Mouse (Mus musculus) CH12.LX (cell line): Measurements from ENCODE around the gene Fbxw11. TPM values are rescaled to one million over a fixed set of nuclear protein-coding genes. Genes with fewer than 3 reads are reported as not detected.
A peak's percentile ranks its signal among the peaks of the same experiment; 100 is the strongest.

ENCODE experiments used
- DNase-seq: peaks from one replicate; pipeline ENCODE4 v3.0.0-alpha.2; 2013; ENCODE audit errors: extremely low read depth
- H3K27ac ChIP-seq: 2 replicates; pipeline ENCODE4 v1.5.1; 2012; ENCODE audit warnings: low read depth, mild to moderate bottlenecking, control low read depth, moderate library complexity; ENCODE audit not compliant: insufficient read depth
- H3K27me3 ChIP-seq: replicated peaks from 2 replicates; pipeline ENCODE3; 2012; ENCODE audit warnings: inconsistent platforms
- H3K36me3 ChIP-seq, 2 experiments: replicated peaks in 1 of 2; 2 replicates each; pipeline versions ENCODE3 to v1.6.1; 2012; ENCODE audit warnings: inconsistent platforms in 1 of 2, low read length in 1 of 2, mild to moderate bottlenecking in 1 of 2, mixed read lengths in 1 of 2, moderate library complexity in 1 of 2; ENCODE audit not compliant: control insufficient read depth in 1 of 2, insufficient read depth in 1 of 2
- H3K4me1 ChIP-seq, 2 experiments: 2 replicates each; pipeline ENCODE4 v1.6.1; 2012; ENCODE audit warnings: inconsistent platforms in 1 of 2, moderate library complexity in 1 of 2; ENCODE audit not compliant: insufficient read depth in 2 of 2, control insufficient read depth in 1 of 2
- H3K4me2 ChIP-seq: 2 replicates; pipeline ENCODE4 v1.6.1; 2012; ENCODE audit warnings: low read depth, mild to moderate bottlenecking, control low read depth; ENCODE audit not compliant: poor library complexity, insufficient read depth, severe bottlenecking
- H3K4me3 ChIP-seq, 3 experiments: fragments of 150-350 bp in 1 of 3; sonication (generic) in 1 of 3; replicated peaks in 1 of 3; 2 replicates each; pipeline versions ENCODE3 to v1.5.1; 2011 to 2012; ENCODE audit warnings: low read depth in 2 of 3, low read length in 2 of 3, mild to moderate bottlenecking in 2 of 3, moderate library complexity in 2 of 3, control low read depth in 1 of 3, improper control_type of control experiment in 1 of 3, inconsistent platforms in 1 of 3, mixed read lengths in 1 of 3; ENCODE audit not compliant: poor library complexity in 1 of 3
- H3K79me2 ChIP-seq: replicated peaks from 2 replicates; pipeline ENCODE4 v1.6.1; 2012; ENCODE audit warnings: mild to moderate bottlenecking, moderate library complexity; ENCODE audit not compliant: control insufficient read depth, poor library complexity, insufficient read depth, severe bottlenecking; ENCODE audit errors: extremely low read depth
- H3K9ac ChIP-seq: 2 replicates; pipeline ENCODE4 v1.6.1; 2012; ENCODE audit warnings: low read depth, mild to moderate bottlenecking, control low read depth, moderate library complexity; ENCODE audit not compliant: insufficient read depth
- H3K9me3 ChIP-seq: replicated peaks from 2 replicates; pipeline ENCODE3; 2012; ENCODE audit warnings: low read length, inconsistent platforms, mixed read lengths
- CHD1 ChIP-seq: IDR thresholded peaks from 2 replicates; pipeline ENCODE4 v1.6.1; 2012; ENCODE audit warnings: low read depth, low read length, improper control_type of control experiment, inconsistent platforms
- CHD2 ChIP-seq: IDR thresholded peaks from 2 replicates; pipeline ENCODE4 v1.6.1; 2011; ENCODE audit warnings: low read length, improper control_type of control experiment
- ELF1 ChIP-seq: IDR thresholded peaks from 2 replicates; pipeline ENCODE4 v1.6.1; 2014; ENCODE audit warnings: low read depth, mild to moderate bottlenecking, inconsistent platforms, low read length, improper control_type of control experiment
- EP300 ChIP-seq: IDR thresholded peaks from 2 replicates; pipeline ENCODE4 v1.6.1; 2011; ENCODE audit warnings: low read length, improper control_type of control experiment
- ETS1 ChIP-seq: conservative IDR thresholded peaks from 2 replicates; pipeline ENCODE4 v1.6.1; 2012; ENCODE audit warnings: low read depth, mild to moderate bottlenecking, inconsistent platforms, low read length, improper control_type of control experiment, moderate library complexity
- JUND ChIP-seq: conservative IDR thresholded peaks from 2 replicates; pipeline ENCODE4 v1.6.1; 2011; ENCODE audit warnings: low read depth, low read length, improper control_type of control experiment
- MAX ChIP-seq: IDR thresholded peaks from 2 replicates; pipeline ENCODE4 v1.6.1; 2011; ENCODE audit warnings: low read length, improper control_type of control experiment
- MAZ ChIP-seq: IDR thresholded peaks from 2 replicates; pipeline ENCODE4 v1.6.1; 2012; ENCODE audit warnings: low read depth, mild to moderate bottlenecking, inconsistent platforms, low read length, improper control_type of control experiment, moderate library complexity
- MXI1 ChIP-seq: IDR thresholded peaks from 2 replicates; pipeline ENCODE4 v1.6.1; 2011; ENCODE audit warnings: mild to moderate bottlenecking, low read depth, low read length, improper control_type of control experiment
- NELFE ChIP-seq: IDR thresholded peaks from 2 replicates; pipeline ENCODE4 v1.6.1; 2011; ENCODE audit warnings: low read depth, low read length, improper control_type of control experiment
- NRF1 ChIP-seq: IDR thresholded peaks from 2 replicates; pipeline ENCODE4 v1.6.1; 2014; ENCODE audit warnings: low read depth, mild to moderate bottlenecking, inconsistent platforms, low read length, improper control_type of control experiment, moderate library complexity
- PAX5 ChIP-seq: IDR thresholded peaks from 2 replicates; pipeline ENCODE4 v1.6.1; 2012; ENCODE audit warnings: low read length, inconsistent platforms, mixed read lengths
- POLR2A ChIP-seq: IDR thresholded peaks from 2 replicates; pipeline ENCODE4 v1.6.1; 2011; ENCODE audit warnings: low read depth, mild to moderate bottlenecking, improper control_type of control experiment, low read length
- RCOR1 ChIP-seq: conservative IDR thresholded peaks from 2 replicates; pipeline ENCODE4 v1.6.1; 2012; ENCODE audit warnings: low read depth, mild to moderate bottlenecking, inconsistent platforms, low read length, improper control_type of control experiment
- UBTF ChIP-seq: IDR thresholded peaks from 2 replicates; pipeline ENCODE4 v1.6.1; 2012; ENCODE audit warnings: low read depth, mild to moderate bottlenecking, inconsistent platforms, low read length, improper control_type of control experiment, moderate library complexity
- USF1 ChIP-seq: IDR thresholded peaks from 2 replicates; pipeline ENCODE4 v1.6.1; 2014; ENCODE audit warnings: low read depth, mild to moderate bottlenecking, inconsistent platforms, low read length, improper control_type of control experiment
- USF2 ChIP-seq: conservative IDR thresholded peaks from 2 replicates; pipeline ENCODE4 v1.6.1; 2011; ENCODE audit warnings: low read depth, low read length, improper control_type of control experiment
- ZC3H11A ChIP-seq: IDR thresholded peaks from 2 replicates; pipeline ENCODE4 v1.6.1; 2012; ENCODE audit warnings: low read depth, mild to moderate bottlenecking, inconsistent platforms, low read length, improper control_type of control experiment
- ZNF384 ChIP-seq: IDR thresholded peaks from 2 replicates; pipeline ENCODE4 v1.6.1; 2012; ENCODE audit warnings: low read depth, low read length, improper control_type of control experiment, inconsistent platforms
- dilution Hi-C: fragments of 300-500 bp; cut with MboI; formaldehyde crosslinking; loops from 2 replicates; pipeline ENCODE4 v1.14.3; 2020; ENCODE audit warnings: low sequenced_read_pairs; ENCODE audit not compliant: extremely low pct_unique_long_range_greater_than_20kb, extremely low pct_ligation_motif_present
- in situ Hi-C: fragments of 300-500 bp; cut with MboI; formaldehyde crosslinking; loops from 3 replicates; pipeline ENCODE4 v1.14.3; 2019; ENCODE audit warnings: low sequenced_read_pairs, low pct_ligation_motif_present, low pct_unique_long_range_greater_than_20kb, mixed read lengths
- polyA plus RNA-seq: library from polyadenylated mRNA; unstranded; fragments of >175 nt; gene quantifications from 2 replicates; pipeline ENCODE4 v1.2.1, GENCODE M21; 2012; ENCODE audit warnings: low read depth; ENCODE audit not compliant: insufficient read length
- total RNA-seq, 2 experiments: library from RNA; depleted of rRNA; stranded (reverse); fragments of 300-350 nt in 1 of 2; fragments of >200 nt in 1 of 2; gene quantifications; 2 replicates each; pipeline ENCODE4 v1.2.3; 2012 to 2014

Gene Fbxw11
- total and polyA plus RNA-seq, 3 experiments: 54.5 to 85.0 (median 58.5) TPM

GRCm38 (mm10) chr11:32647265-32647664, 4.7 kb downstream of the Fbxw11 start:
- H3K27ac ChIP-seq: no peak overlapping the region
- in situ Hi-C loops (no loop called here), dilution Hi-C loops (no loop called here)
- no peak for TF ChIP-seq UBTF
- no peak for TF ChIP-seq CHD1
- TF ChIP-seq MXI1: no peak
- no peak for TF ChIP-seq MAZ
- TF ChIP-seq PAX5: no peak
- TF ChIP-seq POLR2A: no peak
- TF ChIP-seq ZNF384: no peak
- TF ChIP-seq JUND: no peak
- no peak for TF ChIP-seq ELF1
- no peak for TF ChIP-seq EP300
- TF ChIP-seq CHD2: no peak
- no peak for TF ChIP-seq RCOR1
- no peak for TF ChIP-seq ETS1
- no peak for TF ChIP-seq USF1
- TF ChIP-seq NELFE: no peak
- TF ChIP-seq ZC3H11A: no peak
- TF ChIP-seq MAX: no peak
- no peak overlapping the region for H3K4me3 ChIP-seq
- peaks cover 0 to 31% of the 10 kb centered on the region in 2 experiments for H3K36me3 ChIP-seq
- no peaks in the 10 kb centered on the region for H3K9me3 ChIP-seq
- peaks cover 84% of the 10 kb centered on the region for H3K79me2 ChIP-seq
- no peak for DNase-seq
- H3K4me1 ChIP-seq: peaks cover 3 to 69% of the 10 kb centered on the region in 2 experiments; a peak in 3 of 4 replicates
- H3K4me2 ChIP-seq: no peak overlapping the region
- H3K27me3 ChIP-seq: no peaks in the 10 kb centered on the region
- H3K9ac ChIP-seq: no peak overlapping the region

GRCm38 (mm10) chr11:32650236-32650749, 7.8 kb downstream of the Fbxw11 start:
- dilution Hi-C loops: no loop called here
- Histone ChIP-seq H3K27ac (no peak overlapping the region), H3K36me3 (peaks cover 14 to 58% of the 10 kb centered on the region in 2 experiments), H3K4me3 (no peak overlapping the region), H3K9me3 (no peaks in the 10 kb centered on the region), H3K4me2 (no peak overlapping the region), H3K27me3 (no peaks in the 10 kb centered on the region), H3K9ac (no peak overlapping the region), H3K4me1 (peaks cover 3 to 77% of the 10 kb centered on the region in 2 experiments; a peak in 3 of 4 replicates), H3K79me2 (peaks cover 87% of the 10 kb centered on the region)
- DNase-seq: peak; percentile 12
- TF ChIP-seq NRF1 (no peak), UBTF (no peak), USF2 (no peak), NELFE (no peak)
- in situ Hi-C loops: no loop called here
